Comparison of ENCODE assay signal across 24 mouse cellular contexts in genomic region chr9:96010664-96011063, GRCm38 (mm10). TPM values are rescaled to one million over a fixed set of nuclear protein-coding genes. Genes with fewer than 3 reads are reported as not detected.
DNase-seq lines count a peak whose midpoint lies in the region; ATAC-seq and TF ChIP-seq lines count a peak whose summit lies in the region.
"Had no signal": no experiment of that assay in that cellular context is flagged by ENCODE, and none has a peak within 500 bp of the region (broad histone marks: within the 10 kb centered on the region; RNA-seq: fewer than 3 reads in every experiment).

No protein-coding gene starts in this region.

- ATAC-seq in liver, postnatal 0 days: no peak
- ATAC-seq in erythroblast, adult 5-6 weeks (replicated peaks; ENCODE audit: low FRiP score, poor library complexity, severe bottlenecking): peak; percentile 80
- peak; percentile 92 for ATAC-seq in liver, embryonic 13.5 days (ENCODE audit: low read depth)
- peak; percentile 58 for ATAC-seq in megakaryocyte progenitor cell, adult 5-6 weeks (replicated peaks; ENCODE audit: poor library complexity)
- no peak for ATAC-seq in forebrain, embryonic 16.5 days
- ATAC-seq: activated CD4-positive, CD25-positive, alpha-beta regulatory T cell, adult 4 months; CD4-positive, CD25-positive, alpha-beta regulatory T cell, adult 4 months; forebrain, embryonic 13.5 days; hindbrain, postnatal 0 days; Patski had no signal

- TF ChIP-seq CTCF in liver, postnatal 0 days (IDR thresholded peaks at IDR 0.05; ENCODE audit: low read depth): no peak

- H3K27me3 ChIP-seq in liver, postnatal 0 days (ENCODE audit: insufficient read depth, low read length): no peaks in the 10 kb centered on the region
- H3K27me3 ChIP-seq in liver, embryonic 13.5 days: no peaks in the 10 kb centered on the region
- no peaks in the 10 kb centered on the region for H3K27me3 ChIP-seq in forebrain, embryonic 16.5 days (replicated peaks; ENCODE audit: control insufficient read depth, insufficient read depth, low read length)
- H3K27me3 ChIP-seq: embryonic facial prominence, embryonic 12.5 days; forebrain, embryonic 13.5 days; heart, embryonic 15.5 days; hindbrain, embryonic 13.5 days; Patski had no signal

- TF ChIP-seq EP300 in liver, postnatal 0 days (IDR thresholded peaks at IDR 0.05; ENCODE audit: low read depth): no peak

- intact Hi-C loops in gastrocnemius, postnatal 36 days (cut with DNase I): no loop called here

- no peak overlapping the region for H3K9ac ChIP-seq in liver, postnatal 0 days (replicated peaks)
- no peak overlapping the region for H3K9ac ChIP-seq in liver, embryonic 13.5 days
- no peak overlapping the region for H3K9ac ChIP-seq in forebrain, embryonic 16.5 days (replicated peaks; ENCODE audit: low read depth, low read length)
- H3K9ac ChIP-seq: embryonic facial prominence, embryonic 12.5 days; forebrain, embryonic 13.5 days; heart, embryonic 15.5 days; hindbrain, embryonic 13.5 days had no signal

- 84% methylated on average over 7 of the region's 7 CpGs for WGBS in liver, postnatal 0 days (ENCODE audit: insufficient replicate concordance)
- WGBS in liver, embryonic 13.5 days (ENCODE audit: insufficient replicate concordance): 63% methylated on average over 7 of the region's 7 CpGs
- 93% methylated on average over 7 of the region's 7 CpGs for WGBS in forebrain, embryonic 16.5 days

- H3K9me3 ChIP-seq in liver, postnatal 0 days (ENCODE audit: low read length): no peaks in the 10 kb centered on the region
- no peaks in the 10 kb centered on the region for H3K9me3 ChIP-seq in liver, embryonic 13.5 days (replicated peaks)
- H3K9me3 ChIP-seq in forebrain, embryonic 16.5 days (ENCODE audit: control insufficient read depth, low read length): no peaks in the 10 kb centered on the region
- H3K9me3 ChIP-seq: embryonic facial prominence, embryonic 12.5 days; forebrain, embryonic 13.5 days; G1E; heart, embryonic 15.5 days; hindbrain, embryonic 13.5 days had no signal

- H3K27ac ChIP-seq in liver, postnatal 0 days (ENCODE audit: low read depth): no peak overlapping the region
- no peak overlapping the region for H3K27ac ChIP-seq in liver, embryonic 13.5 days
- H3K27ac ChIP-seq in forebrain, embryonic 16.5 days (ENCODE audit: low read length): no peak overlapping the region
- H3K27ac ChIP-seq: embryonic facial prominence, embryonic 12.5 days; forebrain, embryonic 13.5 days; heart, embryonic 15.5 days; hindbrain, embryonic 13.5 days; hindbrain, postnatal 0 days had no signal

- H3K4me2 ChIP-seq in liver, postnatal 0 days (ENCODE audit: low read depth, low read length): no peak overlapping the region
- H3K4me2 ChIP-seq in liver, embryonic 13.5 days: no peak overlapping the region
- H3K4me2 ChIP-seq in forebrain, embryonic 16.5 days (ENCODE audit: low read length): no peak overlapping the region
- H3K4me2 ChIP-seq: embryonic facial prominence, embryonic 12.5 days; forebrain, embryonic 13.5 days; heart, embryonic 15.5 days; hindbrain, embryonic 13.5 days had no signal

- peaks cover 49% of the 10 kb centered on the region for H3K36me3 ChIP-seq in liver, postnatal 0 days (replicated peaks; ENCODE audit: insufficient read depth, low read length)
- peaks cover 57% of the 10 kb centered on the region for H3K36me3 ChIP-seq in liver, embryonic 13.5 days
- peaks cover 20% of the 10 kb centered on the region for H3K36me3 ChIP-seq in forebrain, embryonic 16.5 days (ENCODE audit: control insufficient read depth, insufficient read depth)

- DNase-seq in liver: peak; percentile 71
- DNase-seq in liver, postnatal 0 days: no peak
- DNase-seq in liver, embryonic 13.5 days: peak; percentile 18
- no peak for DNase-seq in gastrocnemius, postnatal 36 days
- no peak for DNase-seq in layer of hippocampus, adult 18-20 months (ENCODE audit: low spot score in 2 of 2)
- DNase-seq: adrenal gland, postnatal 14 days; B cell, adult 2 months; cerebellum, adult 11-12 months; cerebellum, adult 9-10 months; cerebellum, postnatal 25 days; gastrocnemius, postnatal 14 days; heart, postnatal 14 days had no signal

- no peak overlapping the region for H3K4me3 ChIP-seq in liver, postnatal 0 days (ENCODE audit: low read depth, low read length)
- no peak overlapping the region for H3K4me3 ChIP-seq in liver, embryonic 13.5 days (replicated peaks)
- H3K4me3 ChIP-seq in forebrain, embryonic 16.5 days (replicated peaks; ENCODE audit: low read length): no peak overlapping the region
- H3K4me3 ChIP-seq: embryonic facial prominence, embryonic 12.5 days; forebrain, embryonic 13.5 days; heart, embryonic 15.5 days; hindbrain, embryonic 13.5 days had no signal

- H3K4me1 ChIP-seq in liver, postnatal 0 days (ENCODE audit: insufficient read depth): no peaks in the 10 kb centered on the region
- H3K4me1 ChIP-seq in liver, embryonic 13.5 days (replicated peaks): peaks cover 5% of the 10 kb centered on the region
- no peaks in the 10 kb centered on the region for H3K4me1 ChIP-seq in forebrain, embryonic 16.5 days (replicated peaks; ENCODE audit: control insufficient read depth, insufficient read depth, low read length)
- H3K4me1 ChIP-seq: embryonic facial prominence, embryonic 12.5 days; forebrain, embryonic 13.5 days; heart, embryonic 15.5 days; hindbrain, embryonic 13.5 days had no signal

RNA-seq across cellular contexts. Expression of gene Xrn1, which starts 56.1 kb away (rescaled TPM):
- polyA plus RNA-seq in liver, postnatal 0 days (2015; fragmentation: Nextera tagmentation; extraction: Ambion mirVana): 4.8 TPM in 2 replicates
- 32.2 and 54.2 TPM in 2 replicates for total RNA-seq in erythroblast, adult 5-6 weeks (2015; ENCODE audit: low replicate concordance)
- total RNA-seq in erythroblast, adult 5-6 weeks (2017; ENCODE audit: low replicate concordance): 42.4 and 46.8 TPM in 2 replicates
- polyA plus RNA-seq in liver, embryonic 13.5 days (2015; fragmentation: Nextera tagmentation; extraction: Ambion mirVana): 6.7 and 9.5 TPM in 2 replicates
- total RNA-seq in megakaryocyte progenitor cell, adult 5-6 weeks (2015): 23.9 and 35.8 TPM in 2 replicates
- total RNA-seq in megakaryocyte progenitor cell, adult 5-6 weeks (2017): 13.5 and 30.4 TPM in 2 replicates
- 10 to 100 TPM in 1 of 2 experiments, 1 to 10 TPM in 1; 7.7 to 10.6 TPM for total RNA-seq in gastrocnemius, postnatal 36 days (2021)
- total RNA-seq in layer of hippocampus, adult 18-20 months (2021): 10 to 100 TPM; 27.2 to 28.8 TPM
- 18.3 and 19.1 TPM in 2 replicates for polyA plus RNA-seq in forebrain, embryonic 16.5 days (2015; fragmentation: Nextera tagmentation; extraction: Ambion mirVana)

Comparison
In these comparisons a context has a peak if more than half of its experiments do, and no peak if none do; other contexts are left out.
1. DNase-seq: peak in liver (single experiment) and liver, embryonic 13.5 days (single experiment); none in liver, postnatal 0 days (single experiment), gastrocnemius, postnatal 36 days (0 of 2) and layer of hippocampus, adult 18-20 months (0 of 2).
2. ATAC-seq: peak in erythroblast, adult 5-6 weeks (single experiment), liver, embryonic 13.5 days (single experiment) and megakaryocyte progenitor cell, adult 5-6 weeks (single experiment); none in liver, postnatal 0 days (single experiment) and forebrain, embryonic 16.5 days (single experiment).